Mouse (Mus musculus) hindbrain, postnatal 0 days (tissue): ENCODE results near the gene Neurl1a. TPM values are rescaled to one million over a fixed set of nuclear protein-coding genes. Genes with fewer than 3 reads are reported as not detected.

Experiments used
- ATAC-seq: fragments of 200-750 bp; cut with Nextera tagmentation; 2 replicates; pipeline ENCODE4 v1.8.0; 2017; ENCODE audit warnings: mild to moderate bottlenecking, moderate TSS enrichment, moderate library complexity
- DNase-seq: peaks from one replicate; pipeline ENCODE4 v3.0.0-alpha.2; 2015; ENCODE audit warnings: low spot score
- H3K27ac ChIP-seq: fragments of 300-500 bp; sonication (generic); 2 replicates; pipeline ENCODE4 v1.5.1; 2014; ENCODE audit warnings: mild to moderate bottlenecking
- H3K27me3 ChIP-seq: fragments of 300-500 bp; sonication (generic); 2 replicates; pipeline ENCODE4 v1.6.1; 2014; ENCODE audit warnings: low read length, mixed read lengths; ENCODE audit not compliant: insufficient read depth
- H3K36me3 ChIP-seq: fragments of 300-500 bp; sonication (generic); 2 replicates; pipeline ENCODE4 v1.6.1; 2014; ENCODE audit warnings: low read length, mixed read lengths; ENCODE audit not compliant: insufficient read depth
- H3K4me1 ChIP-seq: fragments of 300-500 bp; sonication (generic); 2 replicates; pipeline ENCODE4 v1.6.1; 2014; ENCODE audit warnings: antibody characterized with exemption, low read length, mixed read lengths; ENCODE audit not compliant: insufficient read depth
- H3K4me2 ChIP-seq: fragments of 300-500 bp; sonication (generic); 2 replicates; pipeline ENCODE4 v1.6.1; 2014; ENCODE audit warnings: low read depth, mild to moderate bottlenecking, low read length, moderate library complexity, mixed read lengths
- H3K4me3 ChIP-seq: fragments of 300-500 bp; sonication (generic); 2 replicates; pipeline ENCODE4 v1.5.1; 2014; ENCODE audit warnings: low read length
- H3K9ac ChIP-seq: fragments of 300-500 bp; sonication (generic); replicated peaks from 2 replicates; pipeline ENCODE4 v1.6.1; 2014; ENCODE audit warnings: mild to moderate bottlenecking, low read length, moderate library complexity, mixed read lengths
- H3K9me3 ChIP-seq: fragments of 300-500 bp; sonication (generic); 2 replicates; pipeline ENCODE4 v1.6.1; 2016; ENCODE audit warnings: low read length, mixed read lengths
- CTCF ChIP-seq: IDR thresholded peaks from 2 replicates; pipeline ENCODE4 v1.5.1; 2016; ENCODE audit warnings: antibody characterized with exemption, control low read depth, low read depth
- WGBS: fragments of 180-500 bp; shearing (Covaris S2); extraction: QIAGEN DNeasy Blood & Tissue Kit; methylation state at CpG from one replicate; pipeline ENCODE4 v1.1.7; 2014; 5-methylcytosine and 5-hydroxymethylcytosine counted together
- polyA plus RNA-seq: library from polyadenylated mRNA; unstranded; fragments of >200 nt; fragmentation: Nextera tagmentation; extraction: Ambion mirVana; gene quantifications from 2 replicates; pipeline ENCODE4 v1.2.1, GENCODE M21; 2015
- total RNA-seq: library from RNA; depleted of rRNA; stranded (reverse); fragments of >200 nt; gene quantifications from 2 replicates; pipeline ENCODE4 v1.2.3, GENCODE M21; 2014

The Neurl1a gene
- total and polyA plus RNA-seq, 2 experiments from 2014 or later, result 16.2 to 114 TPM

DNA sequence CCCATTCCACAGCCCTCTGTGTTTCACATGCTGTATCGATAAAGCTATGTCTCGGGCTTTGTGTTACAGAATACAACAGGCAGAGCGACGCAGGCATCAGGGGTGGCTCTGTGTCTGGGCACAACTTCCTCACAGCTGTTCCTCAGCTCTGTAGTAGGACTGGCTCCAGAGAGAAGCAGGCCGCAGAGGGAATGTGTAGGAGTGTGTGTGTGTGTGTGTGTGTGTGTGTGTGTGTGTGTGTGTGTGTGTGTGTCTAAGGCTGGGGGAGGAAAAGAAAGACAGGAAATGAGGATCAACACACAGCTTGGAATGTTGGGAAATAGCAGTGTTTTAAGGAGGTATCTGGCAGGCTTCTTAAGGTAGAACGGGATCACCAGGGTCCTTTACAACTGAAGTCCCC lies 98.1 kb downstream of the Neurl1a start:
- Histone ChIP-seq H3K9me3 (no peaks in the 10 kb centered on the region), H3K4me3 (no peak overlapping the region), H3K36me3 (peaks cover 8% of the 10 kb centered on the region; the same call in 1 of the 2 replicates), H3K27ac (no peak overlapping the region), H3K27me3 (no peaks in the 10 kb centered on the region), H3K4me1 (peaks cover 10% of the 10 kb centered on the region; the same call in 1 of the 2 replicates), H3K4me2 (no peak overlapping the region), H3K9ac (no peak overlapping the region)
- TF ChIP-seq CTCF, result no peak
- ATAC-seq (no peak), DNase-seq (no peak)
- WGBS, result 80% methylated on average over 6 of the region's 6 CpGs

GRCm38 (mm10) chr19:47279372-47279771 lies 100.8 kb downstream of the Neurl1a start:
- no peak for TF ChIP-seq CTCF
- H3K27me3 ChIP-seq, result no peaks in the 10 kb centered on the region
- no peak for ATAC-seq
- no peak for DNase-seq
- H3K4me3 ChIP-seq, result no peak overlapping the region
- H3K4me2 ChIP-seq, result no peak overlapping the region
- no peaks in the 10 kb centered on the region for H3K36me3 ChIP-seq
- no peaks in the 10 kb centered on the region for H3K9me3 ChIP-seq
- H3K27ac ChIP-seq, result peak overlapping the region; percentile 62; the same call in 1 of the 2 replicates
- no peak overlapping the region for H3K9ac ChIP-seq
- 64% methylated on average over 4 of the region's 4 CpGs for WGBS
- H3K4me1 ChIP-seq, result peaks cover 10% of the 10 kb centered on the region; the same call in 1 of the 2 replicates

DNA sequence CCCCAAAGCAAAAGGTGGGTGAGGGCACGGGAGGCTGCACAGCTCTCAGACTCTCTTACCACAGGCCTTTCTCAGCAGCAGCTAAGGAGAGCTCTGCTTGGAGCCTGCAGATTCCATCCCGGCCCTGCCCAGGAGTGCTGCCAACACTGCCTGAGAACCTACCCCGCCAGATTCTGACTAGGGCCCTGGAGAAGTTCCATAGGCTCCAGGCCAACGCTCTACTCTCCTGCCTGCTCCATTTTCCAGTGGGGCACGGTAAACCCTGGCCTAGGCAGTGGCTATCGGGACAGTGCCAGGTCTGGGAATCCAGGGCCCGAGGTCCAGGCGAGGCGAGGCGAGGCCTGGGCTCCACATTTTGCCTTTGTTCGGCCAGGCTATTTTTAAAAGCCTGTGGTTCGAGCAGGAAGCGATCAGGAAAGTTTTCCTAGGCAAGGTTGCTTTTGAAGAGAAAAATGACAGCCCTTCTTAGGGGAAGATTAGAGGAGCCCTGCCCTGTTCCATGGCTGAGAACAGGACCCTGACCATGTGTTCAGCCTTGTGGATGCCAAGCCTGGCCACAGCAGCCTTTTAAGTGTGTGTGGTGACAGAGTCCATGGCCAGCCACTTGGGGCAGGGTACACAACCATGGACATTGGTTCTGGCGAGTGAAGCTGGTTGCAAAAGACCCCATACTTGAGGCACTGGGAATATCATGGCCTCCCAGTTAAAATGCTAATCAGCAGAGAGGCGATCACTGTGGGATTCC lies 101.3 kb downstream of the Neurl1a start:
- Histone ChIP-seq H3K9me3 (no peaks in the 10 kb centered on the region), H3K9ac (no peak overlapping the region), H3K4me1 (peaks cover 10% of the 10 kb centered on the region; the same call in 1 of the 2 replicates), H3K4me3 (no peak overlapping the region), H3K27ac (peak overlapping the region; percentile 62), H3K27me3 (no peaks in the 10 kb centered on the region), H3K4me2 (no peak overlapping the region), H3K36me3 (no peaks in the 10 kb centered on the region)
- peak; percentile 44 for TF ChIP-seq CTCF
- ATAC-seq, result peak; percentile 75
- 49% methylated on average over 15 of the region's 15 CpGs for WGBS
- peak; percentile 77 for DNase-seq

DNA sequence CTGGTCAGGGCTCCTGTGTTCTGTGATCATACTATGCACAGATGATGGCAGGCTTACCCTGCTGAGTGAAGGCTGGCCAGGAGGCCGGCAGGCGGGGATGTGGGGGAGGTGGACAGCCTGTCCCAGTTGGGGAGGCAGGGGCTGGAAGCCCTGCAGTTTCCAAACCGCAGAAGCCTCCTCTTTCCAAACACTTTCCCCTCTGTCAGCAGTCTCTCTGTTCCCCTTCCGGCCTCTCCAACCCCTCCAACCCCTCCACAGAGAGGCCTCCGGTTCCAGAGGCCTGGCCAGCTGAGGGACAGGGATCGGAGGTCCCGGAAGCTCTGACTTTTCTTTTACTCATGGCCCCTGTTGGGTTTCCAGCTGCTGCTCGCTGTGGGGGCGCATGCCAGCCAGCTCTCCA lies 102.3 kb downstream of the Neurl1a start:
- H3K27ac ChIP-seq, result no peak overlapping the region
- no peaks in the 10 kb centered on the region for H3K9me3 ChIP-seq
- ATAC-seq (no peak), DNase-seq (no peak)
- TF ChIP-seq CTCF, result no peak
- H3K4me3 ChIP-seq, result no peak overlapping the region
- H3K9ac ChIP-seq, result no peak overlapping the region
- peaks cover 10% of the 10 kb centered on the region; the same call in 1 of the 2 replicates for H3K4me1 ChIP-seq
- H3K4me2 ChIP-seq, result no peak overlapping the region
- H3K36me3 ChIP-seq, result no peaks in the 10 kb centered on the region
- 71% methylated on average over 9 of the region's 9 CpGs for WGBS
- no peaks in the 10 kb centered on the region for H3K27me3 ChIP-seq

GRCm38 (mm10) chr19:47282050-47282454 lies 103.4 kb downstream of the Neurl1a start:
- ATAC-seq (0 out of 2 replicates have a peak, but pooled peaks have one; percentile 4), DNase-seq (no peak)
- 67% methylated on average over 6 of the region's 6 CpGs for WGBS
- Histone ChIP-seq H3K36me3 (no peaks in the 10 kb centered on the region), H3K27me3 (no peaks in the 10 kb centered on the region), H3K9ac (no peak overlapping the region), H3K4me1 (peaks cover 11% of the 10 kb centered on the region; the same call in 1 of the 2 replicates), H3K4me2 (no peak overlapping the region), H3K27ac (no peak overlapping the region), H3K4me3 (no peak overlapping the region), H3K9me3 (no peaks in the 10 kb centered on the region)
- no peak for TF ChIP-seq CTCF

- H3K4me2 ChIP-seq, result no peak overlapping the region
- H3K9me3 ChIP-seq, result no peaks in the 10 kb centered on the region
- no peak overlapping the region for H3K9ac ChIP-seq
- no peak overlapping the region for H3K27ac ChIP-seq
- H3K36me3 ChIP-seq, result no peaks in the 10 kb centered on the region
- no peak for ATAC-seq
- no peak for TF ChIP-seq CTCF
- no peak for DNase-seq
- no peak overlapping the region for H3K4me3 ChIP-seq
- H3K4me1 ChIP-seq, result peaks cover 14% of the 10 kb centered on the region; the same call in 1 of the 2 replicates
- WGBS, result 95% methylated on average over 17 of the region's 17 CpGs
- no peaks in the 10 kb centered on the region for H3K27me3 ChIP-seq
Measured at GRCm38 (mm10) chr19:47282688-47283215, 104.1 kb downstream of the Neurl1a start.

DNA sequence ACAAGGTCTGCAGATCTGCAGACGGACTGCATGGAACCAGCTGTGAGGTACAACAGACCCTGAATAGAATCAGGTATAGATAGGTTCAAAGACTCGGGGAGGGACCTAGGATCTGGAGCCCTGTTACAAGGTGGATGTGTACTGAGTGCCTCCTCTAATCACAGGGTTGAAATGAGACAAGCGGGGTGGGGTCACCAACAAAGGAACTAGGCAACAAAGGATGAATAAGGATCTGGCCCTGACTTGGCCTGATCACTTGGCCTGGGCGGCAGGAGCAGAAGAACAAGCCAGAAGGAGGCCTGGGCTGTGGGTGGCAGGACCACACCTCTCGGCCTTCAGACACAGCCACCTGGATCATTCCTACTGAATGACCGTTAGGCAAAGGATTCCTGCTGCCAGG lies 107.0 kb downstream of the Neurl1a start:
- no peaks in the 10 kb centered on the region for H3K9me3 ChIP-seq
- H3K4me1 ChIP-seq, result 0 out of 2 replicates have a peak, but pooled peaks cover 4% of the 10 kb centered on the region
- 79% methylated on average over 6 of the region's 6 CpGs for WGBS
- DNase-seq, result no peak
- no peak overlapping the region for H3K4me3 ChIP-seq
- no peak for ATAC-seq
- H3K36me3 ChIP-seq, result no peaks in the 10 kb centered on the region
- no peak for TF ChIP-seq CTCF
- no peak overlapping the region for H3K9ac ChIP-seq
- H3K27ac ChIP-seq, result no peak overlapping the region
- H3K4me2 ChIP-seq, result no peak overlapping the region
- H3K27me3 ChIP-seq, result no peaks in the 10 kb centered on the region
